ENCODE assay signal across 41 mouse cellular contexts in genomic region chr4:97153554-97153953, GRCm38 (mm10). TPM values are rescaled to one million over a fixed set of nuclear protein-coding genes. Genes with fewer than 3 reads are reported as not detected.
"Had no signal": no experiment of that assay in that cellular context is flagged by ENCODE, and none has a peak within 500 bp of the region (broad histone marks: within the 10 kb centered on the region; RNA-seq: fewer than 3 reads in every experiment).

No protein-coding gene starts in this region.

- H3K4me1 ChIP-seq: heart, embryonic 10.5 days; heart, embryonic 12.5 days; intestine, embryonic 15.5 days; liver, embryonic 13.5 days had no signal

- H3K27me3 ChIP-seq: heart, embryonic 12.5 days; hindbrain, embryonic 12.5 days; intestine, embryonic 15.5 days; limb, embryonic 13.5 days; limb, embryonic 15.5 days; liver, embryonic 13.5 days had no signal

- H3K9ac ChIP-seq: heart, embryonic 12.5 days; hindbrain, embryonic 12.5 days; hindbrain, embryonic 14.5 days; intestine, embryonic 15.5 days; limb, embryonic 13.5 days; limb, embryonic 15.5 days; liver, embryonic 13.5 days had no signal

- H3K36me3 ChIP-seq: heart, embryonic 10.5 days; heart, embryonic 12.5 days; hindbrain, embryonic 10.5 days; hindbrain, embryonic 12.5 days; intestine, embryonic 15.5 days; limb, embryonic 13.5 days; limb, embryonic 15.5 days; liver, embryonic 13.5 days had no signal

- DNase-seq: gastrocnemius, postnatal 25 days; heart, adult 18-20 months; heart, postnatal 10 days; heart, postnatal 4 days; kidney, adult 18-20 months; kidney, adult 8-10 months; kidney, postnatal 10 days; kidney, postnatal 25 days; kidney, postnatal 4 days; layer of hippocampus, postnatal 36 days; left cerebral cortex, postnatal 4 days; liver, embryonic 13.5 days had no signal

- H3K27ac ChIP-seq: heart, embryonic 10.5 days; hindbrain, embryonic 10.5 days; hindbrain, embryonic 12.5 days; hindbrain, embryonic 14.5 days; intestine, embryonic 15.5 days; layer of hippocampus, adult 2 months; limb, embryonic 13.5 days; limb, embryonic 15.5 days; liver, embryonic 13.5 days had no signal

- ATAC-seq: hindbrain, embryonic 16.5 days; inflammation-experienced regulatory T-cells, adult 6 months; intestine, embryonic 15.5 days; intestine, postnatal 0 days had no signal

- H3K4me2 ChIP-seq: heart, embryonic 12.5 days; hindbrain, embryonic 12.5 days; hindbrain, embryonic 14.5 days; intestine, embryonic 15.5 days; limb, embryonic 13.5 days; limb, embryonic 15.5 days; liver, embryonic 13.5 days had no signal

- H3K9me3 ChIP-seq: heart, embryonic 10.5 days; heart, embryonic 12.5 days; hindbrain, embryonic 10.5 days; hindbrain, embryonic 12.5 days; intestine, embryonic 15.5 days; limb, embryonic 13.5 days; limb, embryonic 15.5 days; liver, embryonic 13.5 days had no signal

- H3K4me3 ChIP-seq: heart, embryonic 10.5 days; heart, embryonic 12.5 days; hindbrain, embryonic 10.5 days; hindbrain, embryonic 12.5 days; intestine, embryonic 15.5 days; layer of hippocampus, adult 2 months; limb, embryonic 13.5 days; limb, embryonic 15.5 days; liver, embryonic 13.5 days had no signal

RNA-seq across cellular contexts. Expression of gene Gm10192, which starts 29.4 kb away (rescaled TPM):
- total RNA-seq: gastrocnemius, adult 18-20 months; gastrocnemius, adult 8-10 months; gastrocnemius, postnatal 25 days; gastrocnemius, postnatal 4 days; granulocyte monocyte progenitor cell, adult 5-6 weeks; heart, adult 18-20 months; heart, adult 8-10 months; heart, postnatal 10 days; heart, postnatal 25 days; heart, postnatal 4 days; layer of hippocampus, adult 2 months; layer of hippocampus, postnatal 14 days; layer of hippocampus, postnatal 36 days; left cerebral cortex, adult 18-20 months; left cerebral cortex, adult 8-10 months; left cerebral cortex, postnatal 10 days; left cerebral cortex, postnatal 25 days; left cerebral cortex, postnatal 4 days; liver, adult 2 months had no signal
- polyA plus RNA-seq: heart, embryonic 10.5 days; heart, embryonic 12.5 days; heart, embryonic 14.5 days; heart, embryonic 16.5 days; hindbrain, embryonic 10.5 days; hindbrain, embryonic 12.5 days; hindbrain, embryonic 14.5 days; hindbrain, embryonic 16.5 days; inflammation-experienced regulatory T-cells, adult 6 months; intestine, embryonic 15.5 days; intestine, postnatal 0 days; kidney, embryonic 14.5 days; kidney, embryonic 16.5 days; limb, embryonic 11.5 days; limb, embryonic 13.5 days; limb, embryonic 15.5 days; liver, adult 2 months; liver, embryonic 13.5 days had no signal
